Mouse (Mus musculus): Measurements from ENCODE around the gene Gm17622.

Gm17622 gene

GRCm38 (mm10) chr13:96490433-96490832 is at the start of gene Gm17622:
Gene Gm17622, plus strand, starts transcription at chr13:96490733.
- in situ Hi-C loops (cut with MboI, MseI) = no loop called here

GRCm38 (mm10) chr13:96450205-96450856 is 40.2 kb upstream of the Gm17622 start:
- in situ Hi-C loops (cut with MboI, MseI) = loop anchor here (10.0 kb wide), 1 partner anchor 236 kb away; no protein-coding TSS in a partner anchor

DNA sequence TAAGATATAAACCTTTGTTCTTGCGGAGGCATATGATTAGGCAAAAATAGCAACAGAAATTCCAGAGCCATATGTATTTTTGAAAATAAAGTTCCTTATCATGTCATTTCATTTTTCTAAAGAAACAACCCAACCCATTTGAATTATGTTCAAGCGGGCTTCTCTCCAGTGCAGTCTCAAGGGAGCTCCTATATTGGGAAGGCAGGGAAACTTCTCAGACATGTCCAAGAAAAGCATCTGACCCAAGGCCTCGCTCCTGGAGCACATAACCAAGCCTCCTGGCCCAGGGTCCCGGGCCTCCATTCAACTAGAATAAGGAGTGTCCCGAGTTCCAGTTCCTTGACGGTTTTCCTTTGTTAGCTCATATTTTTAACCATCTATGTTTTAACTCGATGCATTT is 39.7 kb upstream of the Gm17622 start:
- in situ Hi-C loops (cut with MboI, MseI) = loop anchor here (10.0 kb wide), 1 partner anchor 236 kb away; no protein-coding TSS in a partner anchor

- in situ Hi-C loops (cut with MboI, MseI) = loop anchor here (10.0 kb wide), 1 partner anchor 237 kb away; no protein-coding TSS in a partner anchor
Measured at GRCm38 (mm10) chr13:96451386-96452140, 39.0 kb upstream of the Gm17622 start.

DNA sequence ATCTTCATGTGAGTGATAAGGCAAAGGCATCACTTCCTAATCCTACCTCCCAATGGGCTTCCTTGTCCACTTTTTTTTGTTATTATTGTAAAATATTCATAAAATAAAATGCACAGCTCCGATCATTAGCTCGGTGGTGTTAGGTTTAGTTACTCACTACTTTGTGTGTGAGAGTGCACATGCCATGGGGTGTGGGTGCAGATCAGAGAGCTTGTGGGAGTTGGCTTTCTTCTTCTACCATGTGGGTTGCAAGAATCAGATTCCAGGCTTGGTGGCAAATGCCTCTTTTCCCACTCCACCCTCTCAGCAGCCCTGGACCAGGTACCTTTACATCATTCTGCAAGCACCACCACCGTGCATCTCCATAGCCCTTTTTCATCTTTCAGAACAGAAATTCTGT is 37.9 kb upstream of the Gm17622 start:
- in situ Hi-C loops (cut with MboI, MseI) = loop anchor here (10.0 kb wide), 1 partner anchor 238 kb away; no protein-coding TSS in a partner anchor

- in situ Hi-C loops (cut with MboI, MseI) = loop anchor here (10.0 kb wide), 1 partner anchor 239 kb away; no protein-coding TSS in a partner anchor
Measured at GRCm38 (mm10) chr13:96454288-96454687, 36.2 kb upstream of the Gm17622 start.

GRCm38 (mm10) chr13:96457566-96457965 is 33.0 kb upstream of the Gm17622 start:
- in situ Hi-C loops (cut with MboI, MseI) = loop anchor here (10.0 kb wide), 1 partner anchor 243 kb away; no protein-coding TSS in a partner anchor

DNA sequence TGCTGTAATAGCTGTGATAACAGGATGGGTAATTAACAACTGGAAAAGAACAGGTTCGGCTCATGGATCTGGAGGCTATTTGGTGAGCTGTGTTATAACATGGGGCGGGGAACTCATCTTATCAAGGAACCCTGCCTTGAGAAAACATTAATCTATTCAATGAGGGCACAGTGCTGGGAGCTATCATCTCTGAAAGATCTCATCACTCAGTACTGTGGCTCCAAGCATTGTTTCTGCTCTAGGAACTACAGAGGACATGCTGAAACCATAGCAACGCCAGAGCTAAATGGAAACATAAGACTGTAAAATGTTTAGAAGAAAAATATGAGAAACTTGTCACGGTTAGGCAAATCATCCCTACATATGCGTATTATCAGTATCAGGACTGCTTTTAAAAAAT is 32.5 kb upstream of the Gm17622 start:
- in situ Hi-C loops (cut with MboI, MseI) = loop anchor here (10.0 kb wide), 1 partner anchor 243 kb away; no protein-coding TSS in a partner anchor

DNA sequence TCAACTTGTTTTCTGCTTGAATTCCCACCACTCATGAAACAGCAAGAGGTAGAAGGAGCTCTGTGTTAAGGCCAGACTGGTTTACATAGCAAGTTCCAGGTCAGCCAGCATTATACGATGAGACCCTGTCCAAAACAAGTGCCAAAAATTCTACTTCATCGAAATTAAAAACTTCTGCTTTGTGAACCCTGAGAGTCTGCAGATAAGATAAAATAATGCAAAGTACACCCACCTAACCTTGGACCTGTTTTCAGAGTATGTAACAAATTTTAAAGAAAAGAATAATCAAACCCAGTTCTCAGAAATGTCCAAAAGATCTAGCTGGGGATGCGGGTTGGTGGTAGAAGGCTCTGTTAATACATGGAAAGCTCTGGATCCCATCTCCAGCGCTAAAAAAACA is 31.9 kb upstream of the Gm17622 start:
- in situ Hi-C loops (cut with MboI, MseI) = loop anchor here (10.0 kb wide), 1 partner anchor 244 kb away; no protein-coding TSS in a partner anchor

DNA sequence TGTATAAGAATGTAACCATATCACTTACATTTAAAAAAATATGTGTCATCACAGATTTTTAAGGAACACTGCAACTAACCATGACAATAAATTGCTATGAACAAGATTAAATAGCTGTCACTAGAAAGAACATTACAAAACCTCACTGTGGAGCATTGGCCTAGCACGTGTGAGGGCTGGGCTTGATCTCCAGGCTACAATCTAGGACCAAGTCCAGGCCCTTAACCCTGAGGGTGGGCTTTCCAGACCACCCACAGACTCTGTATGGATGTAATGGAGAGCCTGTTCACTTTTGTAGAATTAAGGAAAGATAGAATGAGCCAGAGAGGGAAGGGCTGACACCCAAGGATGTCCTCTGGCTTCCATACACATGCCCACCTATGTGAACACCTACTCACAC is 27.9 kb upstream of the Gm17622 start:
- in situ Hi-C loops (cut with MboI, MseI) = no loop called here

DNA sequence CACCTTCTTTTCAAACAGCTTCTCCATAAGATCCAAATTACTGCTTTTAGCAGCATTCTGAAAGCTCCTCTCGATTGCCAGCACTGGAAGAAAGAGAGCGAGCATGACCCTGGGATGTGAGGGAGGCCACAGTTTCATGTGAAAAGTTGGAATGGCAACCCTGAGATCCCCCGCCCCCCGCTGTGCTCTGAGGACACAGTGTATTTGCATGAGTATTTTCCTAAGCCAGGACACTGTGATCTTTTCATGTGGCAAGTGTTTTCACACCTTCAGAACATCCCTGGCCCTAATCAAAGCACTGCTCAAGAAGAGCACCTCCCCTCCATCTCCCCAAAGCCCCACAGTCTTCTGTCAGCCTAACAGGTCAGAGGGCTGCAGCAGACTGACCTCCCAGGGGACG is 25.2 kb upstream of the Gm17622 start:
- in situ Hi-C loops (cut with MboI, MseI) = no loop called here

DNA sequence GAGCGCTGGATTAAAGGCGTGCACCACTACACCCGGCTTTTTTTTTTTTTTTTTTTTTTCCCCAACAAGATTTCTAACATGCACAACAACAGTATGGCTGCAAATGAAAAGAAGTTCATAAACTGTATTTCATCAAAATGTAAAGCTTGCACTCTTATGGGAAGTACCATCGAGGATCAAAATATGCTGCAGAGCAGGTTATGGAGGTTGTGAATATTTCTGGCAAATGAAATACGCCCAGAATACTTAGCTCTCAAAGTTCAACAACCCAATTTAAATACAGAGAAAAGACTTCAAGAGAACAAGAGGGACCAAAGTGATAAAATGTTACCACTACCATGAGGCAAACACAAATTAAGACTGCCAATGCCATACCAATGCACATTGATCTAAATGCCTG is 21.9 kb upstream of the Gm17622 start:
- in situ Hi-C loops (cut with MboI, MseI) = no loop called here

- in situ Hi-C loops (cut with MboI, MseI) = no loop called here
Measured at GRCm38 (mm10) chr13:96470556-96470955, 20.0 kb upstream of the Gm17622 start.

DNA sequence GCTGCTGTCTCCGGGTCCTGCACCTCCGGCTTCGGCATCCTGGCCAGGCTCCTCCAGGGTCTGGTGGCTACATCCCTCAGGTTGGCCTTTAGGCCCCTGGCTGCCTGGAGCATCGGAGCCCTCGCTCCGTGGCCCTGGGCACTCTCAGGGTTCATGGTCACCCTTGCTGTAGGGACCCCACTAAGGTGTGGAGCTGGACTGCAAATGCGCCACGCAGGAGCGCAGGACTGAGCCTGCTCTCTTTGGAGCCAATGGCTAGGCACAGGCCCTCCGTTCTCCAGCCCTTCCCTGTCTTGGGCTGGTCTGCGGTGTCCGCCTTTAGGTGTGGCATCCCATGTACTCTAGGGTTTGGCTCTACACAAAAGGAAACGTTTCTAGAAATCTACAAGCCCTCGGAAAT is 19.6 kb upstream of the Gm17622 start, which contains the start of gene Ankdd1b:
Gene Ankdd1b (minus strand): TSS at position 242 of the 400 bp plus-strand sequence.
- in situ Hi-C loops (cut with MboI, MseI) = no loop called here

GRCm38 (mm10) chr13:96477226-96477625 is 13.3 kb upstream of the Gm17622 start:
- in situ Hi-C loops (cut with MboI, MseI) = no loop called here

GRCm38 (mm10) chr13:96478991-96479390 is 11.5 kb upstream of the Gm17622 start:
- in situ Hi-C loops (cut with MboI, MseI) = no loop called here

- in situ Hi-C loops (cut with MboI, MseI) = loop anchor here (5.0 kb wide), 1 partner anchor 55 kb away; the partner anchor contains the start of genes Col4a3bp and Polk
Measured at GRCm38 (mm10) chr13:96487230-96487629, 3.3 kb upstream of the Gm17622 start.

DNA sequence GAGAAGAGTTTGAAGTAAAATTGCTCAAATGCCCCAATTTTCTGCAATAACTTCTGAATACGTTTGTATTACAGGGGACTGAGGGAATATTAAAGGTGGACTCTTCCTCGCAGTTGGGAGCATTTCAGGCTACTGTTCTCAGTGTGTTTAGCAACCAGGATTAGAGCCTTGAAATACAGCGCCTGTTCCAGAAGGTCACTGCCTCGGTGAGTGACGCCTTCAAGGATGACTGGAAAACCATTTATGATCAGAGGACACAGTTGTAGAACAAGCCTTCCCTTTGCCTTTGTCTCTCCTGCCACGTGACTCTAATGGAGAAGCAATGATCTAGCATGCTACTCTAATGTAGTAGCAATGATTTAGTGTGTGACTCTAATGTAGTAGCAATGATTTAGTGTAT is 2.6 kb upstream of the Gm17622 start:
- in situ Hi-C loops (cut with MboI, MseI) = loop anchor here (5.0 kb wide), 1 partner anchor 54 kb away; the partner anchor contains the start of genes Col4a3bp and Polk

DNA sequence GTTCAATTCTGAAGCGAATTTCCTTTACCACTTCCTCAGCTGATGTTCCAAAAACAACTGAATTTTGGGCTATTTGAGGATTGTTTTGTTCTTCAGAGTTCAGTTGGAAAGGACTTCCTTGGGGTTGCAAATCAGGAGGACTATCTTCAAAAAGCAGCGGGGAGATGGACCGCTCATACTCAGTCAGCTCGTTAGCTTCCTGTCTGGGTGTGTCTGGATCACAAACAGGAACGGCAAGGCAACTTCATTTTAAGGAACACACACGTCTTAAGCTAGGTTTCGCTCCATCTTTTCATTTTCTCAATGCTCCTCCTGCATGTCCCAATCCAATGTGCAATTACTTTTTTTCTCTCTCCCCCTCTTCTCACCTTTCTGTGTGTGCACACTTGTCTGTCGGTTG is 6.1 kb downstream of the Gm17622 start:
- in situ Hi-C loops (cut with MboI, MseI) = no loop called here

DNA sequence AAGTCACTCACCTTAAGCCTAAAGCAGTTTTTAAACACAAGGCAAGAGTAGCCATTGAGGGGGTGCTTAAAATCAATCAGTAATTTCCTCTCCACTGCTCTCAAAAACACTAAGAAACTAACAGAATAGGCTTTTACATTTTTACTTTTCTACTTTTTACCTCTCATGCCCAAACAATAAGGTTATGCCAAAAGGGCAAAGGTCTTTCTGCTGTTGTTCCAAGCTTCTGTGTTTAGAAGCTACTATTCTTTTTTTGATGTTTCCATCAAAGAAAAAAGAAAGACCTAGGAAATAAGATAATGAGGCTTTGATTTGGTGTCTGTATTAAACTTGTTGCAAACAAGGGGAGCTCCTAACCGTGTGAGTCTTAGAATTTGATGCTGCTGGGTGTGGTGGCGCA is 9.4 kb downstream of the Gm17622 start:
- in situ Hi-C loops (cut with MboI, MseI) = no loop called here

DNA sequence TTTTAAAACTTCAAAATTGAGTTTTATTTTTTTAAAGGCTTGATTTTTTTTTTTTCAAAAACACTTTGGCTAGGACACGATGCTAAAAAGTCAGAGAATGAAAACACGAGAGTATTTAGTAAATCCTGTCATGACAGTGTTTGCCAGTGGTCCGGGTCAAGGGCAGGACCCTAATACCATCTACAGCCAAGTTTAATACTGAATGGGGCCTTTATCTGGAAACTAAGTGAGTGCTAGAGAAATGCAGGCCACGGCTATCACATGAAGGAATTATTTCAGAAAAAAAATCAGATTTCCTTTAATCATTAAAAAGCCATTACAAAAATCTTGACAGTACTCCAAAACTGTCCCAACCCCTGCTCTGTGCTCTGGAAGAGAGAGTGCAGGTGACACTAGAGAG is 15.1 kb downstream of the Gm17622 start:
- in situ Hi-C loops (cut with MboI, MseI) = no loop called here

DNA sequence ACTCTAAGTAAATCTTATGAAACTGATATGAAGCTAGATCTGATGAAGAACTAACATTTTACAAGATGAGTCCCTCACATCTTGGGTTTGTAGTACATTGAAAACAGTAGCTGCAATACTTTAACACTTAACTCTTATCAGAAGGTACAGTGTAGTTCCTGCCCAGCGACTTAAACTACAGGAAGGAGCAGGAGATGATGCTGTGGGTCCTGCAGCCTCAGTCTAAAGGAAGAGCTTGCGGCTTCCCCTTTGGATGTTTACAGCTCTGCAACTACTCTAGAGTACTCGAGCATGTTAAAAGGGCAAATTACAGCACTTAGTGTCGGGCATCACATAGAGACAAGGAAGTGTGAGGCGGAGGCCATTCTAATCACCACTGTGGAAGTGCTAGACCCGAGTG is 15.8 kb downstream of the Gm17622 start:
- in situ Hi-C loops (cut with MboI, MseI) = no loop called here

All from T-helper 1 cell (primary cell).